Mouse (Mus musculus): ENCODE measurements around the gene Crygs. TPM values are rescaled to one million over a fixed set of nuclear protein-coding genes. Genes with fewer than 3 reads are reported as not detected.
"Not testable (repeated sequence)": the region's sequence is repeated elsewhere in the genome, so short reads cannot be mapped to it uniquely, and the experiment has no call there.

Gene Crygs
- total and polyA plus RNA-seq, 3 experiments = not detected

- H3K9me3 ChIP-seq (replicated peaks; ENCODE audit: low read length) = no peaks in the 10 kb centered on the region
- DNase-seq (ENCODE audit: extremely low read depth) = no peak
These were observed 20.1 kb downstream of the Crygs start for GRCm38 (mm10) chr16:22791235-22791634.

GRCm38 (mm10) chr16:22789908-22790367, 21.4 kb downstream of the Crygs start:
- Histone ChIP-seq H3K4me1 (ENCODE audit: control insufficient read depth in 1 of 2, insufficient read depth in 2 of 2) (no peaks in the 10 kb centered on the region), H3K27ac (ENCODE audit: insufficient read depth, low read depth) (no peak overlapping the region), H3K9ac (ENCODE audit: insufficient read depth, low read depth) (no peak overlapping the region), H3K79me2 (replicated peaks; ENCODE audit: control insufficient read depth, extremely low read depth, insufficient read depth, poor library complexity, severe bottlenecking) (no peaks in the 10 kb centered on the region), H3K9me3 (replicated peaks; ENCODE audit: low read length) (no peaks in the 10 kb centered on the region), H3K27me3 (replicated peaks) (no peaks in the 10 kb centered on the region), H3K4me3 (replicated peaks in 1 of 3; ENCODE audit: low read depth in 2 of 3, low read length in 2 of 3, poor library complexity in 1 of 3) (no peak overlapping the region), H3K4me2 (ENCODE audit: insufficient read depth, low read depth, poor library complexity, severe bottlenecking) (no peak overlapping the region), H3K36me3 (replicated peaks in 1 of 2; ENCODE audit: control insufficient read depth in 1 of 2, insufficient read depth in 1 of 2, low read length in 1 of 2) (no peaks in the 10 kb centered on the region)
- dilution Hi-C loops (cut with MboI; ENCODE audit: extremely low pct_ligation_motif_present, extremely low pct_unique_long_range_greater_than_20kb, low sequenced_read_pairs) = no loop called here
- TF ChIP-seq GABPA (IDR thresholded peaks at IDR 0.05; ENCODE audit: insufficient replicate concordance, low read depth, low read length) = no peak
- TF ChIP-seq ZMIZ1 (IDR thresholded peaks at IDR 0.05; ENCODE audit: low read depth, low read length) = no peak
- in situ Hi-C loops (cut with MboI; ENCODE audit: low pct_ligation_motif_present, low pct_unique_long_range_greater_than_20kb, low sequenced_read_pairs) = no loop called here
- DNase-seq (ENCODE audit: extremely low read depth) = no peak

More at GRCm38 (mm10) chr16:22791235-22791634, 20.1 kb downstream of the Crygs start:
- H3K4me3 ChIP-seq (replicated peaks in 1 of 3; ENCODE audit: low read depth in 2 of 3, low read length in 2 of 3, poor library complexity in 1 of 3) = no peak overlapping the region
- TF ChIP-seq CTCF (conservative IDR thresholded peaks at IDR 0.05 in 1 of 2, IDR thresholded peaks at IDR 0.05 in 1 of 2; ENCODE audit: low read depth in 2 of 2, low read length in 2 of 2) = no peak
- H3K27me3 ChIP-seq (replicated peaks) = no peaks in the 10 kb centered on the region
- H3K79me2 ChIP-seq (replicated peaks; ENCODE audit: control insufficient read depth, extremely low read depth, insufficient read depth, poor library complexity, severe bottlenecking) = no peaks in the 10 kb centered on the region
- no peak overlapping the region for H3K27ac ChIP-seq (ENCODE audit: insufficient read depth, low read depth)
- dilution Hi-C loops (cut with MboI; ENCODE audit: extremely low pct_ligation_motif_present, extremely low pct_unique_long_range_greater_than_20kb, low sequenced_read_pairs) (no loop called here), in situ Hi-C loops (cut with MboI; ENCODE audit: low pct_ligation_motif_present, low pct_unique_long_range_greater_than_20kb, low sequenced_read_pairs) (no loop called here)
- H3K4me2 ChIP-seq (ENCODE audit: insufficient read depth, low read depth, poor library complexity, severe bottlenecking) = no peak overlapping the region
- H3K36me3 ChIP-seq (replicated peaks in 1 of 2; ENCODE audit: control insufficient read depth in 1 of 2, insufficient read depth in 1 of 2, low read length in 1 of 2) = no peaks in the 10 kb centered on the region
- H3K4me1 ChIP-seq (ENCODE audit: control insufficient read depth in 1 of 2, insufficient read depth in 2 of 2) = peaks cover 0 to 3% of the 10 kb centered on the region in 2 experiments; a peak in 1 of 4 replicates
- H3K9ac ChIP-seq (ENCODE audit: insufficient read depth, low read depth) = no peak overlapping the region

DNA sequence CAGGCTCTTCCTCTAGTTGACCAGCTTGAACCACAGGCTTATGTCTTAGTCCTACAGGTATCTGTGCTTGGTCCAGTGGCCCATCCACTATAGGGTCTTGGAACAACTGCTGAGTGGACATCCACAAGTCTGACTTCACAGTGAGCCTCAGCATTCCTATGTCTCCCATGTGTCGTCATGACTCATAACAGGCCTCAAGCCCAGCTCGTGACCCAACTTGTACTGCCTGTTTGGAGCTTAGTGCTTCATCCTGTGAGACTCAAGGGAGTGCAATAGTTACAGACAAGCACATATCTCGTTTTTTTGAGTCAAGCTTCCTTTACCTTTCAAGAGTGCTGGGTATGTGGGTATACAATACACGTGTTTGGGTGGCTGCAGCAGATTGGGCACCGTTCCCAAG, 28.7 kb downstream of the Crygs start:
- H3K36me3 ChIP-seq (replicated peaks in 1 of 2; ENCODE audit: control insufficient read depth in 1 of 2, insufficient read depth in 1 of 2, low read length in 1 of 2) = no peaks in the 10 kb centered on the region
- H3K79me2 ChIP-seq (replicated peaks; ENCODE audit: control insufficient read depth, extremely low read depth, insufficient read depth, poor library complexity, severe bottlenecking) = no peaks in the 10 kb centered on the region
- TF ChIP-seq MXI1 (IDR thresholded peaks at IDR 0.05; ENCODE audit: low read depth, low read length) (no peak), SMC3 (IDR thresholded peaks at IDR 0.05; ENCODE audit: low read depth, low read length) (no peak)
- no peak overlapping the region for H3K4me2 ChIP-seq (ENCODE audit: insufficient read depth, low read depth, poor library complexity, severe bottlenecking)
- H3K4me1 ChIP-seq (ENCODE audit: control insufficient read depth in 1 of 2, insufficient read depth in 2 of 2) = no peaks in the 10 kb centered on the region
- in situ Hi-C loops (cut with MboI; ENCODE audit: low pct_ligation_motif_present, low pct_unique_long_range_greater_than_20kb, low sequenced_read_pairs) = no loop called here
- H3K27me3 ChIP-seq (replicated peaks) = no peaks in the 10 kb centered on the region
- dilution Hi-C loops (cut with MboI; ENCODE audit: extremely low pct_ligation_motif_present, extremely low pct_unique_long_range_greater_than_20kb, low sequenced_read_pairs) = no loop called here
- H3K9ac ChIP-seq (ENCODE audit: insufficient read depth, low read depth) = no peak overlapping the region
- H3K4me3 ChIP-seq (replicated peaks in 1 of 3; ENCODE audit: low read depth in 2 of 3, low read length in 2 of 3, poor library complexity in 1 of 3) = no peak overlapping the region
- H3K9me3 ChIP-seq (replicated peaks; ENCODE audit: low read length) = peaks cover 15% of the 10 kb centered on the region
- H3K27ac ChIP-seq (ENCODE audit: insufficient read depth, low read depth) = no peak overlapping the region
- no peak for DNase-seq (ENCODE audit: extremely low read depth)

GRCm38 (mm10) chr16:22779228-22779835, 32.0 kb downstream of the Crygs start:
- H3K4me1 ChIP-seq (ENCODE audit: control insufficient read depth in 1 of 2, insufficient read depth in 2 of 2) = no peaks in the 10 kb centered on the region
- in situ Hi-C loops (cut with MboI; ENCODE audit: low pct_ligation_motif_present, low pct_unique_long_range_greater_than_20kb, low sequenced_read_pairs) = no loop called here
- H3K27me3 ChIP-seq (replicated peaks) = no peaks in the 10 kb centered on the region
- H3K4me2 ChIP-seq (ENCODE audit: insufficient read depth, low read depth, poor library complexity, severe bottlenecking) = no peak overlapping the region
- no peak overlapping the region for H3K9ac ChIP-seq (ENCODE audit: insufficient read depth, low read depth)
- dilution Hi-C loops (cut with MboI; ENCODE audit: extremely low pct_ligation_motif_present, extremely low pct_unique_long_range_greater_than_20kb, low sequenced_read_pairs) = no loop called here
- H3K9me3 ChIP-seq (replicated peaks; ENCODE audit: low read length) = peaks cover 15% of the 10 kb centered on the region
- no peak for TF ChIP-seq MXI1 (IDR thresholded peaks at IDR 0.05; ENCODE audit: low read depth, low read length)
- no peak for TF ChIP-seq POLR2A (IDR thresholded peaks at IDR 0.05; ENCODE audit: low read depth, low read length)
- TF ChIP-seq MEF2A (IDR thresholded peaks at IDR 0.05; ENCODE audit: borderline replicate concordance, low read depth, low read length) = no peak
- TF ChIP-seq USF1 (IDR thresholded peaks at IDR 0.05; ENCODE audit: low read depth, low read length) = no peak
- no peak overlapping the region for H3K4me3 ChIP-seq (replicated peaks in 1 of 3; ENCODE audit: low read depth in 2 of 3, low read length in 2 of 3, poor library complexity in 1 of 3)
- H3K36me3 ChIP-seq (replicated peaks in 1 of 2; ENCODE audit: control insufficient read depth in 1 of 2, insufficient read depth in 1 of 2, low read length in 1 of 2) = no peaks in the 10 kb centered on the region
- DNase-seq (ENCODE audit: extremely low read depth) = no peak
- H3K79me2 ChIP-seq (replicated peaks; ENCODE audit: control insufficient read depth, extremely low read depth, insufficient read depth, poor library complexity, severe bottlenecking) = no peaks in the 10 kb centered on the region
- H3K27ac ChIP-seq (ENCODE audit: insufficient read depth, low read depth) = no peak overlapping the region

- H3K79me2 ChIP-seq (replicated peaks; ENCODE audit: control insufficient read depth, extremely low read depth, insufficient read depth, poor library complexity, severe bottlenecking); in situ Hi-C loops (cut with MboI; ENCODE audit: low pct_ligation_motif_present, low pct_unique_long_range_greater_than_20kb, low sequenced_read_pairs); dilution Hi-C loops (cut with MboI; ENCODE audit: extremely low pct_ligation_motif_present, extremely low pct_unique_long_range_greater_than_20kb, low sequenced_read_pairs); H3K4me3 ChIP-seq (replicated peaks in 1 of 3; ENCODE audit: low read depth in 2 of 3, low read length in 2 of 3, poor library complexity in 1 of 3); H3K27me3 ChIP-seq (replicated peaks); H3K4me2 ChIP-seq (ENCODE audit: insufficient read depth, low read depth, poor library complexity, severe bottlenecking); H3K27ac ChIP-seq (ENCODE audit: insufficient read depth, low read depth); H3K4me1 ChIP-seq (ENCODE audit: control insufficient read depth in 1 of 2, insufficient read depth in 2 of 2); DNase-seq (ENCODE audit: extremely low read depth); H3K9ac ChIP-seq (ENCODE audit: insufficient read depth, low read depth); H3K36me3 ChIP-seq (replicated peaks in 1 of 2; ENCODE audit: control insufficient read depth in 1 of 2, insufficient read depth in 1 of 2, low read length in 1 of 2): not testable (repeated sequence)
- H3K9me3 ChIP-seq (replicated peaks; ENCODE audit: low read length) = peaks cover 12% of the 10 kb centered on the region
These were observed 33.1 kb downstream of the Crygs start for GRCm38 (mm10) chr16:22778296-22778695.

Measured in CH12.LX (cell line).